Mouse (Mus musculus): Measurements from ENCODE around the gene Mbnl2. TPM values are rescaled to one million over a fixed set of nuclear protein-coding genes. Genes with fewer than 3 reads are reported as not detected.

Gene Mbnl2
- total and polyA plus RNA-seq, 3 experiments, result 5.6 to 8.6 TPM; not detected in 1

DNA sequence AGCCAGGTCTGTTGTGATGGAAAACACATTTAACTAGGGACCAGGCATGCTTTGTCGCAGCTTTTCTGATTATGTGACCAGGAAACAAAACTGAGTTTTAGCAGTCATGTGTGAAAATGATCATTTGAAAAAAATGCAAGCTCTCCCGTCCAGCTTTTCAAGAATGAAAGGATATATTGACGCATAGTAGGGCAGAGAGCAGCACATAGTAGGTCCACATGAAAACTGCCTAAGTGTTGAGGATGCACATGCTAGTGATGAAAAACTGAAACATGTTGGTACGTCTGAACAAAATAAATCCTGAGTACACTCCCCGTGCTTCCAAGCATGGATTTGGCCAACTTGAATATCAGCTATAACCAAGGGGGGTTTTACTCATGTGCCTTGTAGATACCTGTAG is 109.1 kb downstream of the Mbnl2 start:
- no peak overlapping the region for H3K9ac ChIP-seq (ENCODE audit: control insufficient read depth, low read depth, low read length, poor library complexity, severe bottlenecking)
- H3K36me3 ChIP-seq (ENCODE audit: control insufficient read depth in 1 of 2, insufficient read depth in 2 of 2, low read length in 2 of 2), result no peaks in the 10 kb centered on the region
- TF ChIP-seq ZKSCAN1 (IDR thresholded peaks at IDR 0.05; ENCODE audit: low read depth, low read length) (peak; percentile 100), ETS1 (IDR thresholded peaks at IDR 0.05; ENCODE audit: low read depth, low read length) (no peak), MYB (IDR thresholded peaks at IDR 0.05; ENCODE audit: low read depth, low read length) (no peak), TAL1 (IDR thresholded peaks at IDR 0.05; ENCODE audit: low read length) (no peak)
- H3K79me2 ChIP-seq (ENCODE audit: control insufficient read depth, insufficient read depth, low read length, poor library complexity), result no peaks in the 10 kb centered on the region
- no peak overlapping the region for H3K4me3 ChIP-seq (ENCODE audit: control insufficient read depth in 1 of 2, insufficient read depth in 1 of 2, low read depth in 2 of 2, low read length in 2 of 2)
- no peak for DNase-seq (ENCODE audit: low read depth, low spot score)
- H3K27ac ChIP-seq (ENCODE audit: control insufficient read depth, low read depth, low read length), result no peak overlapping the region
- H3K9me3 ChIP-seq (replicated peaks; ENCODE audit: insufficient read depth, low read length), result no peaks in the 10 kb centered on the region
- H3K4me1 ChIP-seq (ENCODE audit: control insufficient read depth in 1 of 2, insufficient read depth in 2 of 2, low read length in 2 of 2), result no peaks in the 10 kb centered on the region
- H3K27me3 ChIP-seq (ENCODE audit: control insufficient read depth in 1 of 2, insufficient read depth in 2 of 2, low read length in 2 of 2), result no peaks in the 10 kb centered on the region

DNA sequence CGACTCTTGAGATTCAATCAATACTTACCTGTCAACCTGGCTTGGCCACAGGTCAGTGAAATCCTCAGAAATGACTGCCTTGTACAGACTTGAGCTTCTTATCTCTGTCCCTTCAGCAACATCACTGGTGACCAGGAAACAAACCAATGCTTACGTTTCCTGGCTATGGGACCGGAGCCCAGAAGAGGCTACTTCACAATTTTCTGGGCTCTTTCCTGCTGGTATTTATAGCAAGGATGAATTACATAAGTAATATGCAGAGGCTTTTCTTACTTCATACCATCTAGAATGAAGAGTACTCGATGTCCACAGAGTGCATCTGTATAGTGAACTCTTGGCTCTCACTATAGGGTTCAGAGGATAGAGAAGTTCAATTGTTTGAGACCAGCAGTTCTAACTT is 111.8 kb downstream of the Mbnl2 start:
- H3K9ac ChIP-seq (ENCODE audit: control insufficient read depth, low read depth, low read length, poor library complexity, severe bottlenecking), result no peak overlapping the region
- H3K9me3 ChIP-seq (replicated peaks; ENCODE audit: insufficient read depth, low read length), result no peaks in the 10 kb centered on the region

GRCm38 (mm10) chr14:120388818-120389691 is 113.6 kb downstream of the Mbnl2 start:
- DNase-seq (ENCODE audit: low read depth, low spot score), result no peak
- no peak for TF ChIP-seq GATA1 (IDR thresholded peaks at IDR 0.05; ENCODE audit: low read depth, low read length)
- no peak for TF ChIP-seq JUND (IDR thresholded peaks at IDR 0.05; ENCODE audit: low read depth, low read length)
- TF ChIP-seq SMC3 (IDR thresholded peaks at IDR 0.05; ENCODE audit: low read depth, low read length), result no peak
- no peak for TF ChIP-seq USF1 (IDR thresholded peaks at IDR 0.05; ENCODE audit: low read depth, low read length)
- TF ChIP-seq MYB (IDR thresholded peaks at IDR 0.05; ENCODE audit: low read depth, low read length), result no peak
- no peak for TF ChIP-seq MAZ (IDR thresholded peaks at IDR 0.05; ENCODE audit: low read depth, low read length)
- TF ChIP-seq CHD1 (IDR thresholded peaks at IDR 0.05; ENCODE audit: low read depth, low read length), result no peak
- TF ChIP-seq ZKSCAN1 (IDR thresholded peaks at IDR 0.05; ENCODE audit: low read depth, low read length), result no peak
- TF ChIP-seq ZNF384 (IDR thresholded peaks at IDR 0.05; ENCODE audit: low read depth, low read length), result no peak
- no peak for TF ChIP-seq RAD21 (IDR thresholded peaks at IDR 0.05; ENCODE audit: low read depth, low read length)
- TF ChIP-seq POLR2A (IDR thresholded peaks at IDR 0.05; ENCODE audit: control insufficient read depth in 1 of 2, insufficient read depth in 1 of 2, low read depth in 1 of 2, low read length in 2 of 2, poor library complexity in 1 of 2), result no peak
- no peak for TF ChIP-seq BHLHE40 (IDR thresholded peaks at IDR 0.05; ENCODE audit: borderline replicate concordance, low read depth, low read length)
- TF ChIP-seq EP300 (IDR thresholded peaks at IDR 0.05; ENCODE audit: low read depth in 1 of 2, low read length in 2 of 2), result no peak
- TF ChIP-seq KAT2A (conservative IDR thresholded peaks at IDR 0.05; ENCODE audit: low read depth, low read length), result no peak
- no peak for TF ChIP-seq HCFC1 (IDR thresholded peaks at IDR 0.05; ENCODE audit: low read depth, low read length)
- no peak for TF ChIP-seq CTCF (IDR thresholded peaks at IDR 0.05 in 2 of 3, conservative IDR thresholded peaks at IDR 0.05 in 1 of 3; ENCODE audit: control insufficient read depth in 1 of 3, insufficient read depth in 1 of 3, low read depth in 2 of 3, low read length in 3 of 3, poor library complexity in 1 of 3, severe bottlenecking in 1 of 3)
- Histone ChIP-seq H3K9me3 (replicated peaks; ENCODE audit: insufficient read depth, low read length) (no peaks in the 10 kb centered on the region), H3K4me1 (ENCODE audit: control insufficient read depth in 1 of 2, insufficient read depth in 2 of 2, low read length in 2 of 2) (no peaks in the 10 kb centered on the region), H3K36me3 (ENCODE audit: control insufficient read depth in 1 of 2, insufficient read depth in 2 of 2, low read length in 2 of 2) (no peaks in the 10 kb centered on the region), H3K4me3 (ENCODE audit: control insufficient read depth in 1 of 2, insufficient read depth in 1 of 2, low read depth in 2 of 2, low read length in 2 of 2) (no peak overlapping the region), H3K9ac (ENCODE audit: control insufficient read depth, low read depth, low read length, poor library complexity, severe bottlenecking) (no peak overlapping the region), H3K79me2 (ENCODE audit: control insufficient read depth, insufficient read depth, low read length, poor library complexity) (no peaks in the 10 kb centered on the region), H3K27ac (ENCODE audit: control insufficient read depth, low read depth, low read length) (no peak overlapping the region), H3K27me3 (ENCODE audit: control insufficient read depth in 1 of 2, insufficient read depth in 2 of 2, low read length in 2 of 2) (no peaks in the 10 kb centered on the region)

More for the DNA sequence above, 111.8 kb downstream of the Mbnl2 start:
- Histone ChIP-seq H3K36me3 (ENCODE audit: control insufficient read depth in 1 of 2, insufficient read depth in 2 of 2, low read length in 2 of 2) (no peaks in the 10 kb centered on the region), H3K27ac (ENCODE audit: control insufficient read depth, low read depth, low read length) (no peak overlapping the region), H3K27me3 (ENCODE audit: control insufficient read depth in 1 of 2, insufficient read depth in 2 of 2, low read length in 2 of 2) (no peaks in the 10 kb centered on the region), H3K4me3 (ENCODE audit: control insufficient read depth in 1 of 2, insufficient read depth in 1 of 2, low read depth in 2 of 2, low read length in 2 of 2) (no peak overlapping the region), H3K79me2 (ENCODE audit: control insufficient read depth, insufficient read depth, low read length, poor library complexity) (no peaks in the 10 kb centered on the region), H3K4me1 (ENCODE audit: control insufficient read depth in 1 of 2, insufficient read depth in 2 of 2, low read length in 2 of 2) (no peaks in the 10 kb centered on the region)
- no peak for DNase-seq (ENCODE audit: low read depth, low spot score)
- no peak for TF ChIP-seq ZC3H11A (IDR thresholded peaks at IDR 0.05; ENCODE audit: low read depth, low read length)
- TF ChIP-seq SIN3A (IDR thresholded peaks at IDR 0.05; ENCODE audit: low read length), result no peak
- TF ChIP-seq MYC (IDR thresholded peaks at IDR 0.05; ENCODE audit: low read depth, low read length), result no peak
- no peak for TF ChIP-seq POLR2AphosphoS2 (IDR thresholded peaks at IDR 0.05; ENCODE audit: low read length)
- no peak for TF ChIP-seq EP300 (IDR thresholded peaks at IDR 0.05; ENCODE audit: low read depth in 1 of 2, low read length in 2 of 2)
- TF ChIP-seq NELFE (IDR thresholded peaks at IDR 0.05; ENCODE audit: low read depth, low read length), result no peak
- no peak for TF ChIP-seq GABPA (IDR thresholded peaks at IDR 0.05; ENCODE audit: low read depth, low read length)
- no peak for TF ChIP-seq CHD2 (IDR thresholded peaks at IDR 0.05; ENCODE audit: low read length)

Data from MEL (cell line).